14 mouse cellular contexts compared by ENCODE assay signal in the genomic region with DNA sequence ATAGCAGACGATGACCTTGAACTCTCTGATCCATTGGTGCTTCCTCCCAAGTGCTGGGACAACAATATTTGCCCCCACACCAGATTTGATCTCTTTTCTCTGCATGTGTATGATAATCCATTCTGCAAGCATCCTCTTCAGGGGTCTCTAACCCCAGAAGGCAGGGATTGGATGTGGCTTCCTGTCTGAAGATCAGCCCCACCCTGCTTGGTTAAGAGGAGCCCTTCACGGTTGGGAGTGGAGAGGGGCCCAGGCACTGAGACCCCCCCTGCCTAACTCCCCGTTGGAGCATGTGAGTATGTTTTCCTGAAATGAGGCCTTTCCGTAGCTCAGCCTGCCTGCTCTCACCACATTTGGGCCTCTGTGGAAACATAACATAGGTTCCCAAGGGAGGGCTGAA.
"Had no signal": no experiment of that assay in that cellular context is flagged by ENCODE, and none has a peak within 500 bp of the region (broad histone marks: within the 10 kb centered on the region; RNA-seq: fewer than 3 reads in every experiment).

No protein-coding gene starts in this region.

- H3K27me3 ChIP-seq: midbrain, embryonic 15.5 days; neural tube, embryonic 12.5 days; stomach, embryonic 15.5 days had no signal

- DNase-seq: lung, adult 18-20 months; lung, embryonic 14.5 days; lung, postnatal 10 days; right cerebral cortex, postnatal 14 days had no signal

- H3K4me1 ChIP-seq: midbrain, embryonic 13.5 days; midbrain, embryonic 15.5 days; stomach, embryonic 15.5 days had no signal

- H3K27ac ChIP-seq: liver, embryonic 12.5 days; liver, embryonic 14.5 days; macrophage; midbrain, embryonic 13.5 days; midbrain, embryonic 15.5 days; neural tube, embryonic 12.5 days; stomach, embryonic 15.5 days; stomach, postnatal 0 days had no signal

- H3K9me3 ChIP-seq: liver, embryonic 12.5 days; megakaryocyte, embryonic 14.5 days; midbrain, embryonic 13.5 days; midbrain, embryonic 15.5 days; neural tube, embryonic 12.5 days; stomach, embryonic 15.5 days had no signal

- H3K9ac ChIP-seq: liver, embryonic 12.5 days; liver, embryonic 14.5 days; lung, embryonic 14.5 days; midbrain, embryonic 13.5 days; midbrain, embryonic 15.5 days; neural tube, embryonic 12.5 days; stomach, embryonic 15.5 days had no signal

- H3K36me3 ChIP-seq: liver, embryonic 12.5 days; midbrain, embryonic 13.5 days; midbrain, embryonic 15.5 days; neural tube, embryonic 12.5 days; stomach, embryonic 15.5 days had no signal

- H3K4me2 ChIP-seq: liver, embryonic 12.5 days; lung, embryonic 14.5 days; midbrain, embryonic 11.5 days; midbrain, embryonic 13.5 days; midbrain, embryonic 15.5 days; neural tube, embryonic 12.5 days; stomach, embryonic 15.5 days had no signal

- ATAC-seq: liver, embryonic 12.5 days; midbrain, embryonic 13.5 days; midbrain, embryonic 15.5 days had no signal

- H3K4me3 ChIP-seq: liver, embryonic 12.5 days; megakaryocyte, embryonic 14.5 days; midbrain, embryonic 13.5 days; midbrain, embryonic 15.5 days; neural tube, embryonic 12.5 days; stomach, embryonic 15.5 days had no signal
